Mouse (Mus musculus) forelimb bud, embryonic 11.5 days (tissue): ENCODE results near the gene Rhpn2.

Experiments
- DNase-seq: peaks from one replicate; pipeline ENCODE4 v3.0.0-alpha.2; 2012; ENCODE audit warnings: low read depth, low spot score

Rhpn2 gene

GRCm38 (mm10) chr7:35388694-35389093 is 54.7 kb downstream of the Rhpn2 start:
- no peak for DNase-seq

GRCm38 (mm10) chr7:35392935-35393334 is 59.0 kb downstream of the Rhpn2 start:
- peak; percentile 35 for DNase-seq

DNA sequence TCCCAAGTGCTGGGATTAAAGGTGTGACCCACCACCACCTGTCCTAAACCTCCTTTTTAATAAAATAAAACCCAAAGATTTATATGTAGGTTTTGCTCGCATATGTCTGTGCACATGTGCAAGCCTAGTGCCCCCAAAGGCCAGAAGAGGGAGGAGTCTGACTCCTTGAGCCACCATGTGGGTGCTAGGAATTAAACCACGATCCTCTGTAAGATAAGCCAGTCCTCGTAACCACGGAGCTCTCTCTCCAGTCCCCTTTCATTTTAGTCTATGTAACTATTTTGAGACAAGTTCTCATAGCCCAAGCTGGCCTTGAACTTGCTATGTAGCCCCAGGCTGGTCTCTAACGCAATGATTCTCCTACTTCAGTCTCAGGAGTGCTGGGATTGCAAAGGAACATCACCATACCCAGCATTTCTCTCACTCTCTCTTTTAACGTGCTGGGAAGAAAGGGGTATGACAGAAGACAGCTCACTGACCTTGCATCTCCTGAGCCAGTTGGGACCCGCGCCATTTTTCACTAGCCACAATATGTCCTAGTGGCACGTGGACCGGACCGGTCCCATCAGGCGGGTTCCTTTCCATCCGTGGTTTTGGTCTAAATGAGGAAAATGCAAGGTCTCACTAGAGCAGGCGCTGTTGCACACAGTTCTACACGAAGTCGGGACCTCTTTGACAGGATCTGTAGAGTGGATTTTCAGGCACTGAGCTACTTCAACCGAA is 61.9 kb downstream of the Rhpn2 start:
- DNase-seq: no peak

- peak; percentile 99 for DNase-seq
Observed at GRCm38 (mm10) chr7:35396542-35397168, 62.7 kb downstream of the Rhpn2 start, which contains the start of the genes Faap24 and Cep89. Gene Faap24, minus strand, starts transcription at chr7:35396836. Gene Cep89, plus strand, starts transcription at chr7:35397035.

DNA sequence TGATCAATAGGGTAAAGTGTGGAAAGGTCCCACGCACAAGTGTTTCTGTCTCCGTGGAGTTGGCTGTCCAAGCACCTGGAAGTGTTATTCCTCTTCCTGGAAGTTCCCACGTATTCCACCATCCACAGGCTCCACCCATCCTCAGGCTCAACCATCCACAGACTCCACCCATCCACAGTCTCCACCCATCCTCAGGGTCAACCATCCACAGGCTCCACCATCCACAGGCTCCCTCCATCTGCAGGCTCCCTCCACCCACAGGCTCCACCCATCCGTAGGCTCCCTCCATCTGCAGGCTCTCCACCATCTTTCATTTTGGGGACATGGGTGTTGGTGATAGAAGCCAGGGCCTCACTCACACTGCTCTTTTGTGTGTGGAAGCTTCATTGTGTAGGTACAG is 67.2 kb downstream of the Rhpn2 start:
- DNase-seq: no peak

DNA sequence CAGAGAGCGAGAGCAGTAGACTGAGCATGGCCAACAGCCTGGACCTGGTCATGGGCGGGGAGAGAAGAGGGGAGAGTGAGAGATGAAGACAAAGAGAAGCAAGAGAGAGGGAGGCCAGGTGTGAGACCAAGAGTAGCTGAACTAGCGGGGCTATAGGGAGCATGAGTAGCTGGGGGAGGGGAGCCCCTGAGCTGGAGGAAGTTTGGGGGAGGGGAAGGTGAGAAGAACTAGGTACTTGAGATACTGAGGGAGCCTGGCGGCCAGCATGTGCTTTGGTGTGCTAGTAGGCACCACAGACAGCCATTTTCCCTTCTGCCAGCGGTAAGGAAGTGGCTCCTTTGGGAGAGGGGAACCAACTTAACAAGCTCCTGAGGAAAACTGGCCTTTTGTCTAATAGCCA is 81.3 kb downstream of the Rhpn2 start:
- DNase-seq: no peak

GRCm38 (mm10) chr7:35415801-35416653 is 82.1 kb downstream of the Rhpn2 start:
- DNase-seq: no peak

- DNase-seq: no peak
Observed at GRCm38 (mm10) chr7:35416654-35416948, 82.6 kb downstream of the Rhpn2 start.

DNA sequence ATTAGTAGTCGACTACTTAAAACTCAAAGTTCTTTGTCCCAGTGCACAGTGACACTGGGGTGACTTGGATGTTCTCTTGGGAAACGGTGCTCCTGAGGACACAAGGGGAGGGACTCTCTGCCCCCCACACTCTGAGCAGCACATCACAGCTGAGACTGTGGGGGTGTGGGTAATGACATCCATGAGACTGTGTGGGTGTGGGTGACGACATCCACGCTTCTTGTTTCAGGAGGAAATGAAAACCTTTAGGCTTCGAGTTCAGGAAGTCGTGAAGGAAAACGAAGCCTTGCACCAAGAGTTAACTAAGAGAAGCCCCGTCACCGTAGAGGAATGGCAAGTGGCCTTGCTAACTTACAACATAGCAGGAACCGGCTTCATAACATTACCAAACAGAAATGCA is 89.1 kb downstream of the Rhpn2 start:
- no peak for DNase-seq

DNA sequence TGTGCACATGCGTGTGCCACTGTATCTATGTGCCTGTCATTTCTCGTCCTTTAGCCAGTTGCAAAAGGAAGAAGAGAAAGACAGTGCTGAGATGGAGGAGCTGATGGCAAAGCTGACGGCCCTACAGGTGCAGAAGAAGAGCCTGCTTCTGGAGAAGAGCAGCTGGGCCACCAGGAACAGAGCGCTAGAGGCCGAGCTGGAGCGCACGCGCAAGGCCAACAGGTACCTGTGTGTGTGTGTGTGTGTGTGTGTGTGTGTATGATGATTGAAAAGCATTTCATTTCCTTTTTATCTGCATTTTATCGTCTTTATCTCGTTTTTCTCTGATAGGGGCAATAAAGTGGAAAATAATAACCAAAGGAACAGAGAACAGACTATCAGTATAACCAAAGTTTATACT is 94.2 kb downstream of the Rhpn2 start:
- DNase-seq: no peak

DNA sequence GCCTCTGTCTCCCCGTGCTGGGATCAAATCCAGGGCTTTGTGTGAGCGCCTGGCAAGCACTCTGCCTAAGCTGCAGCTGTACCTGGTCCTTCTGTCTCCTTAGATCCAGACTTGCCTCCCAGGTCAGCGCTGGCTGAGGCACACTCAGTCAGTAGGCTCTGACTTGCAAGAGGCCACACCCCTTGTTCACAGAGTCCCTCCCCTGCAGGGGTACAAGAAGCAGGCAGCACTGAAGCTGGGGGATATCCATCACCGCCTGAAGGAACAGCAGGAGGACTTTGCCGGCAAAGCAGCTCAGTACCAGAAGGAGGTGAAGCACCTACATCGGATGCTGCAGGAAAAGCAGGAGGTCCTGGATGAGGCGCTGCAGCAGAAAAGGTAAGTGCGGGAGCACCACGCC is 101.3 kb downstream of the Rhpn2 start:
- DNase-seq: no peak
